Mouse (Mus musculus) hindlimb bud, embryonic 11.5 days (tissue): ENCODE results near the gene Vamp3.
"Not testable (repeated sequence)": the region's sequence is repeated elsewhere in the genome, so short reads cannot be mapped to it uniquely, and the experiment has no call there.

Source experiments
- DNase-seq: peaks from one replicate; pipeline ENCODE4 v3.0.0-alpha.2; 2012; ENCODE audit warnings: low read depth, low spot score; ENCODE audit errors: extremely low spot score

The Vamp3 gene

GRCm38 (mm10) chr4:151044944-151045570, 12.7 kb downstream of the Vamp3 start:
- DNase-seq, result no peak

- DNase-seq, result peak; percentile 49
Measured at GRCm38 (mm10) chr4:151044037-151044943, 13.5 kb downstream of the Vamp3 start, which contains the start of gene Per3. TSS of gene Per3 (minus strand) at chr4:151044665.

- no peak for DNase-seq
Measured at GRCm38 (mm10) chr4:151043281-151043680, 14.5 kb downstream of the Vamp3 start.

- no peak for DNase-seq
Measured at GRCm38 (mm10) chr4:151041506-151041905, 16.3 kb downstream of the Vamp3 start.

- DNase-seq, result no peak
Measured at GRCm38 (mm10) chr4:151037800-151038199, 20.0 kb downstream of the Vamp3 start.

GRCm38 (mm10) chr4:151036521-151036920, 21.2 kb downstream of the Vamp3 start:
- no peak for DNase-seq

GRCm38 (mm10) chr4:151027001-151027400, 30.8 kb downstream of the Vamp3 start:
- no peak for DNase-seq

GRCm38 (mm10) chr4:151024152-151024551, 33.6 kb downstream of the Vamp3 start:
- no peak for DNase-seq

- not testable (repeated sequence) for DNase-seq
Measured at GRCm38 (mm10) chr4:151017356-151017755, 40.4 kb downstream of the Vamp3 start.

- DNase-seq, result peak; percentile 28
Measured at GRCm38 (mm10) chr4:151015946-151016345, 41.8 kb downstream of the Vamp3 start.

GRCm38 (mm10) chr4:151010316-151010715, 47.4 kb downstream of the Vamp3 start:
- no peak for DNase-seq

- DNase-seq, result no peak
Measured at GRCm38 (mm10) chr4:151006945-151007344, 50.8 kb downstream of the Vamp3 start.

- DNase-seq, result no peak
Measured at GRCm38 (mm10) chr4:151005656-151006318, 52.0 kb downstream of the Vamp3 start.

- DNase-seq, result no peak
Measured at GRCm38 (mm10) chr4:151001397-151001796, 56.4 kb downstream of the Vamp3 start.

GRCm38 (mm10) chr4:150998626-150999025, 59.1 kb downstream of the Vamp3 start:
- no peak for DNase-seq
